Mouse (Mus musculus): ENCODE data around the gene Mpzl3.

Gene Mpzl3

DNA sequence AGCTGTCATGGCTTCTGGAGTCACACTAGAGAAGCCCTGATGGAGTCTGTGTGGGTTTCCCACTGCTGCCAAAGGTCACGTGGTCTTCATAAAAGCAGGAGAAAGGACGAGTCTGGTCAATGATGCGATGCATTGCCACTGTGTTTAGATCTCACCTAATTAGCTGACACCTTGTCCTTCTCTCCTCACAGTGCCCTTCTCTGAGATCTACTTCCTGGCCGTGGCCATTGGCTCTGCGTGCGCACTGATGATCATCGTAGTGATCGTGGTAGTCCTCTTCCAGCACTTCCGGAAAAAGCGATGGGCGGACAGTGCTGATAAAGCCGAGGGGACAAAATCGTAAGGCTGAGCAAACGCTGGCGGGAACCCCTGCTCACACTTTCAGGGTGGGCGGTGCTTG, 8.0 kb upstream of the Mpzl3 start:
- DNase-seq (ENCODE audit: low spot score) = no peak

DNA sequence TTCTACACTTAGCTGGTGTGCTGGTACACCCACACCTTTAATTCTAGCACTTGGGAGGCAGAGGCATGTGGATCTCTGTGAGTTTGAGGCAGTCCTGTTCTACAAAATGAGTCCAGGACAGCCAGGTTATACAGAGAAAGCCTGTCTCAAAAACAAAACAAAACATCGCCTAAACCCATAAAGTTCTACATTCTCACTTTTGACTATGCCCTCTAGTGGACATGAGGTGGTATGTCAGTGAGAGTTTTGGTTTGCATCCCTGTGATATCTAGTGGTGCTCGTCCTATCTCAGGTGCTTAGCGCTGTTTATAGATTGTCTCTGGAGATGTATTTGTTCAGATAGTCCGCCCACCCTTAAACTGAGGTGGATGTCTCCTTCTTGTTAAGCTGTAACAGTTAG, 6.5 kb upstream of the Mpzl3 start:
- DNase-seq (ENCODE audit: low spot score) = peak; percentile 9

DNA sequence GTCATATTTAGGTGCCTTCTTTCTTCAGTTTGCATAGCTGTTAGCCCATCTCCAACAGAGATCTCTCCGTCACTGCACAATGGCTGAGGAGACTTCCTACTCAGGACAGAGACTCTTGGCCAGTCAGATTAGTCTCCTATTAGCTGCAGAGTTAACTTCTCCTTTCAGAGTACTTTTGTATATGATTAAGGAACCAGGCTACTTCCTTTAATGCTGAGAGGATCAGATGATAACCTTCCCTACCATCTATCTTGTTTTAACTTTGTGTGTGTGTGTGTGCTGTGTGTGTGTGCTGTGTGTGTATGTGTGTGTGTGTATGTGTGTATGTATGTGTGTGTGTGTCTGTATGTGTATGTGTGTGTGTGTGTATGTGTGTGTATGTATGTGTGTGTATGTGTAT, 5.3 kb upstream of the Mpzl3 start:
- no peak for DNase-seq (ENCODE audit: low spot score)

DNA sequence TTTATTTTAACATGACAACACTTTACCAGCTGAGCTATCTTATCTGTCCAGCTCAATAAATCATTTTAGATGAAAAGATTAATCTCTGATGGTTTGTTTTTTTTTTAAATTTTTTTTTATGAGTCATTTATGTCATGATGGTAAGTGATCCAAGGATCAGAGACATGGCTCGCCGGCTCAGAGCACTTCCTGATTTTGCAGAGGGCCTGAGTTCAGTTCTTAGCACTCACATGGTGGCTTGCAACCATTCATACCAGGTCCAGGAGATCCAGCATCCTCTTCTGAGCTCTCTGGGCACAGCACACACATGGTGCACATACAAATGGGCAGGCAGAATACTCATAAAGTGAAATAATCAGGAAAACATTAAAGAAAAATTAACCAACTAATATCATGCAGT, 4.7 kb upstream of the Mpzl3 start:
- DNase-seq (ENCODE audit: low spot score) = no peak

DNA sequence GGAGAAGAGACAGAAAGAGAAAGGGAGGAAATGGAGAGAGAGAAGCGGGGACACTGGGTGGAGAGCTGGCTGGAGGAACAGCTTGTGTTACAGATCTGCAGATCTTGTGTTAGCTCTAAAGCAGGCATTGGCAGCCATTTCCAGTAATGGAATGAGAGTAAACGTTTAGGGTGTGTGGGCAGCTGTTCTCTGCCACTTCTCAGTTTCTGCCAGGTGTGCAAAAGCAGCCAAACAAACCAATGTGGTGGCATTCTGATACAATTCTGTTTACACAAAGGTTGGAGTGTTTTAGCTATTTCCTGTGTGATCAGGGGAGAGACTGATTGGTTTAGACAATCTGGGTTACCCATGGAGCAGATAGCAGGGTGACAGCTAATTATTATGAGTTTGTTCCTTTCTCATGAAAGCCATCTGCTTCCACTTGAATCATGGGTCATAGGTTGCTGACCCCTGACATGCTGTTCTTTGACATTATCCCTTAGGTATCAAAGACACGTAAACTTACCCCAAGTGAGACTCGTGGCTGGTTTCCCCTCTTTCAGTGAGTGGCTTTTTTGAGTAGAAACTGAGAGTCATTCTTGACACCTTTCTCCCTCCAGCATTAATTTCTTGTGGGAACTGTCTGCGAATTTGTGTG, 3.4 kb downstream of the Mpzl3 start:
- no peak for DNase-seq (ENCODE audit: low spot score)

DNA sequence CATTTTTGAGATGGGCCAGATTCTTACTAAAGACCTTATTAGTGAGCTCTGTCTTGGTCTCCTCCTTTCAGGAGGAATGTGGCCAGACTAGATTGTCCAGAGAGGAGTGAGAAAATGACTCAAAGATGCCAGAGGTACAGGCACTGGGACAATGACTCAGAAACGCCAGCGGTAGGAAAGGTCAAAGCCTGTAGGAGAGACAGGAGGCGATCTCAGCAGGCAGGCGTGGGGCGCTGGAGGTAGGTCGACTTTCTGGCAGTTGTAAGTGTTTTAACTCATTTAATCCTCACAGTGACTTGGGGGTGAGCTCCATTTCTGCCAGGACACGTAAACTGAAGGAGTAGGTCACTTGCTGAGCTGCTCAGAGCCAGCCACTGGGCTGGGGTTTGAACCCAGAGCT, 5.2 kb downstream of the Mpzl3 start:
- no peak for DNase-seq (ENCODE audit: low spot score)

DNA sequence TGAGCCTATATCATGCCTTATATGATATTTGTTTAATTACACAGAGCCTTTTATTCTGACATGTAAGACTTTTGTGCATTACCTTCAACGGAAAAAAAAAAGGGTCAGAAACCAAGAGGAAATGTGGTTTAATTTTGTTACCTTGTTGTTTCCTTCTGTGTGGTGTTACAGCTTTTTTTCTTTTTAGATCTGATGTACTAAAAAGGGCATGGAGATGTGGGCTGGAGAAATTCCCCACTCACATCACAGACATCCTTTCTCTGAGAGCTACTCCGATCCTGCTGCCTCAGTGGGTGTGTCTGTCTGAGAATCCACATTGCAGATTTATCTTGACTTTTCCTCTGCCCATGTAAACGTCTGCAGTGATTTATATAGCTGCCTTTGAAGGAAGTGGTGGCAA, 7.7 kb downstream of the Mpzl3 start:
- no peak for DNase-seq (ENCODE audit: low spot score)

DNA sequence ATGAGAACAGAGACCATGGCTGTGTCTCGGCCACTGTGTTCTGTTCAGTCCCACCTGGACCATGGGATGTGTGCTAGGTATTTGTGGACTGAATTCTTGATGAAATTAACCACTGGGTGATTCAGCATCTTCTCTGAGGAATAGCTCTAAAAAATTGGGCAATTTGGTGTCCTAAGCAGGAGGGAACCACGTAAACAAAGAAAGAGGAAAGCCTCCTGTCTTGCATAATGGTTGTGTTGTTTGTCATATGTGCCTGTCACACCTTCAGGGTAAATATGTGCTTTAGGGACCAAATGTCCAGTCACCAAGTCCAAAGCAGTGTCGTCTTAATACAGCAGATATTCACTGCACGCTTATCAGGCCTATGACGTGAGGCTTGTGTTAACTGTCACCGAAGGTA, 9.4 kb downstream of the Mpzl3 start:
- no peak for DNase-seq (ENCODE audit: low spot score)

DNA sequence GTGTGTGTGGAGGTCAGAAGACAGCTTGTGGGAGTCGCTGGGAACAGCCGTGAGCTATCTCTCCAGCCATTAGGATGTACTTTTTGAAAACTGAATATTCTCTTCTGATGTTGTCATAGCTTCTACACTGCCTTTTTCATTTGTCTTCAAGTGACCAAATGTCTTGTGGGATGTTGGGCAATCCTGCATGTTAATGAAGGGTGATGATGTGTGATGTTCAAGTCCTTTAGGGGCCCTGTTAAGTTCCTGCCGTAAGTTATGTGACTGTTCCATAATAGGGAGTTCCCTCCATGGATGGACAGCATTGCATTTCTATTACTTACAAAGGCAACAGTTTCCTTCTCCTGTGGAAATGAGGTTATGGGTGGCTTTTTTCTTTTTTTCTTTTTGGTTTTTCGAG, 11.7 kb downstream of the Mpzl3 start:
- DNase-seq (ENCODE audit: low spot score) = no peak

DNA sequence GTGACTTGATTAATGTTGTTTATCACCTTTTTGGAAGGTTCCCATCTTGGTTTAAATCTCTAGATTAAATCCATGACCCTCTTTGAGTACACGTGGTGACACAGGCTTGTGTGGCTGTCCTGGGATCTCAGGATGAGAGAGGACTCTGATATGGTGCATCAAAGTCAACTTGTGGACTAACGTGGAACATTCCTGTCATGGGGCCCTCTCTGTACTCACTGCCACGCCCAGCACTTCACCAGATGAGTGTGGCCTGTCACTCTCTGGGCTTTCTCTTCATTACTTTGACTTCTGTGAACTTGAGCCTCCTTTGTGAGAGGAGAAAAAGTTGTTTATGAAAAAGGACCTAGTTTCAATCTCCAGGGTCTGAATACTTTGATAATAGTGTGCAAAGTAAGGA, 16.8 kb downstream of the Mpzl3 start:
- DNase-seq (ENCODE audit: low spot score) = no peak

DNA sequence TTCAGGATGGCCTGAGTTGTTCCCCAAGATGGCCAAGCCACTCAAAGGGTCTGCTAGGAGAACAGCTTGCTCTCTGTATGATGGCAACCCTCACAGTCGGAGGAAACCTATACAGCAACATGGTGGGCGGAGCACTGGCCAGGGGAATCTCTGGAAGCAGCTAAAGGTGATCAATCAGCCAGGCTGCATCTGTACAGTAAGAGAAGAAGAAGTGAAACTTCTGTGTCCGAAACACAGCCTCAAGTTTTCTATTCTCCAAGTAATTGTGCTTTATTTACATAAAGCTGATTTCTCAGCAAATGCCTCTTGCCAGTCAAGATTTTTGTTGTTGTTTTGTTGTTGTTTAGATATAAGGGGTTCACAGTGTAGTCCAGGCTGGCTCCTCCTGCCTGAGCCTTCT, 22.9 kb downstream of the Mpzl3 start:
- DNase-seq (ENCODE audit: low spot score) = no peak

DNA sequence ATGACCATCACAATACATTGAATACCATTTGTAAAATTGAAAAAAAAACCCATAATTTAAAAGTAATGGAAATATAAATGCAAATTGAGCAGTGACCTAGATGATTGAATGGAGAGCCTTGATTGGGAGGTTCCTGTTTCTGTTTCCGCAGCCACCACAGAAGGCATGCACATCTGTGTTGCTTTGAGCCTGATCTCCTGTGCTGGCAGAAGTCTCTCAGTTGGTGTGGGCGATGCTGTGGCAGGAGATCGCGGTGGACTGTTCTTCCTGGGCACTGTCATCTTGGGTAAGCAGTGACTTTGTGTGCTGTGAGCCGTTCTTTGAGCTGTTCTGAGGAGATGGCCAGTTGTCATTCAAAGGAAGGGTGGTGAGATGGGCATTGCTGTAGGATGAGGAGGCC, 24.0 kb downstream of the Mpzl3 start, which contains the start of gene Jaml:
Jaml (plus strand) TSS at position 173 of the 400 bp plus-strand sequence.
- no peak for DNase-seq (ENCODE audit: low spot score)

DNA sequence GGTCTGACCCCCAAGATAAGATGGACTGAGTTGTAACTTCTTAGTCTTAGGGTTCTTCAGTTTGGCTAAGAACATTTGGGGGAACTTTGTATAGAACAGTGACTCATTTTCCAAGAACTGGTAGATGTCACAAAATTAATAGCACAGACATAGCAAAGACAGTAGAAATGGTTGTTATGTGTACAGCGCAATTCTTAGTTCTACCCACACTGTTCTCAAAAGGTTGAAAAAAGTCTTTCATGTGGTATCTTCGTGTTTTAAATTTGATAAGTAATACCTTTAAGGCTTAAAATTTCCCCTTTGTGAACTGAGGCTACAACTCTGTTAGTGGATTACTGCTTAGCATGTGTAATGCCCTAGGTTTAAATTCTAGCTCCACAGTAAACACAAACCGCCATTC, 28.1 kb downstream of the Mpzl3 start:
- DNase-seq (ENCODE audit: low spot score) = no peak

DNA sequence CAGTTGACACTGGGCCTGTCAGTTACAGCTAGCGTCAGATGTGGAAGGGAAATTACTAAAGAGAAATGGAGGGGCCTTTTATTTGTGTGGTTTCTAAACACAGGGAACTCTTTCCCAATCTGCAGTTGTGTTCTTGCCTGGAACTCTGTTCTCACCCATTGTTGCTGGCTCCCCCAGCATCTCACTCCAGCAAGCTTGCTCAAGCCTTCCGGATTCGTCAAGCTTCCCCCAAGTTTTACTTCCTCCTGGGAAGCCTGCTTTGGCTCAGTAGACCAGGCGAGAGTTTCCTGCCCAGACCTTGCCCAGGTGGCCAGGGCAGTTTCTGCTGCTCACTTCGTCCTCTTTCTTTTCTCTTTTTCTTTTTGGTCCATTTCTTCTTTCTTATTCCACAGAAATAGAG, 29.6 kb downstream of the Mpzl3 start:
- no peak for DNase-seq (ENCODE audit: low spot score)

DNA sequence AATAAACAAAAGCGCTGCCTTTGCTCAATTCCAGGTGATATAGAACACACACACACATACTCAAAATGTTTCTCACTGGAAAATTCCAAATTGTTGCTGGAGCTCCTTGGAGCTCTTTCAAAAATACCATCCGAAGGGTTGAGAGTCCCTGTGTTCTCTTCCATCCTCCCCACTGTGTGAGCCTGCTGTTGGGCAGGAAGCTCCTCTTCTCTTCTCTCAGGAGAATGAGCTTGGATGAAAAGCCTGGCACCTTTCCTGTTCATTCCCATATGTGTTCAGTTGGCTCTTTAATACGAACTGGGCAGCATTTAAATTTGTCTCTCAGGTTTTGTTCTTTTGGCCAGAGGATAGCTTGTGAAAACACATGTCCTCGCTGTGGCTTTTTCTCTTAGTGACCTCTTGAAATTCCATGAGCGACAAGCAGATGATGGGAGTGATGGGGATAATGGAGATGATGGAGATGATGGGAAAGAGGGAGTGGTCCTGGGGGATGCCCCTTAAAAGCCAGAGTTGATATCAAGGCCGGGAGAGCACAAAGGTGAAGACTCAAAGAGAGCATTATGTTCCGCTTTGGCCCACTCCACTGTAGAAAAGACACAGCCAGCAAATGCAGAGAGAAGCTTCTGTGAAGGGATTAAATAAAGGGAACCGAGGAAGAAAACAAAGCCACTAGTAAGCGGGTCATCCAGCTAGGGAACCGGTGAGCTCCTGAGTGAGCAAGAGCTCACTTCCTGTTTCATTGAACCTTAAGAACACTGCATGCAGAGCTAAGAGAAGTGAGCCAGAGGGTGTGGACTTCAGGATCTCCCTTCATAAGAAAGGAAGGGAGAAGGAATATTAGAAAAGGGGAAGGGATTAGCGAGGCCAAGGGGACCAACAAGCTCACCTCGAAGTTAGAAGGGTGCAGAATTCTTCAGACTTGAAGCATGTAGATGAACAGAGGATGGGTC, 31.0 kb downstream of the Mpzl3 start:
- no peak for DNase-seq (ENCODE audit: low spot score)

DNA sequence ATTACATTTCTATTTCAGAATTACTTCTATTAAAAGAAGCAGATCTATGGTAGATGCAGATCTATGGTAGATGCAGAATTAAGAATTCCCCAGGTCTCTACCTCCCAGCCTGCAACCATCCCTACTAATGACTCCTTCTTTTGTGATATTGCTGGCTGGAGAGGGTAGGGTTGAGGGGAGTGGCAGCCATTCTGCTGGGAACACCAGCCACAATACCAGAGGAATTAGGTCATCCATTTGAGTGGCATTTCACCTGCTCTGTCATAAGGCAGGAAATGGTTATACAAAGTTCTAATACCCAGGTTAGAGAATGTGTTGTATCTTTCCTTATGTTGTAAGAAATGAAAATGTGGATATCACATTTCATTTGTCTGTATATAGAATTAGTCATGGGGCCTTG, 33.1 kb downstream of the Mpzl3 start:
- no peak for DNase-seq (ENCODE audit: low spot score)

DNA sequence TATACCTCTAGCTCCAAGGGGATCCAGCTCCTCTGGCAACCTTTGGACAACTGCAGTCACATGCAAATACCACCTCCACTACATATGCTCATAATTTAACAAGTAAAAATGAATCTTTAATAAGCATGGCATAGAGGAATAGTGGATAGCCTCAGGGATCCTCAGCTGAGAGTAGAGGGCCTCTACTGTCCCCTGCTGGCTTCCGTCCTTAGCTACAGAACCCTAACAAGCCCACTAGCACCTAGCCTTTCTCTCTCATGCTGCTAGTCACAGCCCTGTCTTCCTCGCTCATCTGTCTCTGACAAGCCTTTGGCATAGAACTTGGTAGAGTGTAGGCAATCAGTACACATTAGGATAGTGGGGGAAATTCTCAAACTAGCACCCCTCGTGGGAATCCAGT, 35.8 kb downstream of the Mpzl3 start:
- no peak for DNase-seq (ENCODE audit: low spot score)

DNA sequence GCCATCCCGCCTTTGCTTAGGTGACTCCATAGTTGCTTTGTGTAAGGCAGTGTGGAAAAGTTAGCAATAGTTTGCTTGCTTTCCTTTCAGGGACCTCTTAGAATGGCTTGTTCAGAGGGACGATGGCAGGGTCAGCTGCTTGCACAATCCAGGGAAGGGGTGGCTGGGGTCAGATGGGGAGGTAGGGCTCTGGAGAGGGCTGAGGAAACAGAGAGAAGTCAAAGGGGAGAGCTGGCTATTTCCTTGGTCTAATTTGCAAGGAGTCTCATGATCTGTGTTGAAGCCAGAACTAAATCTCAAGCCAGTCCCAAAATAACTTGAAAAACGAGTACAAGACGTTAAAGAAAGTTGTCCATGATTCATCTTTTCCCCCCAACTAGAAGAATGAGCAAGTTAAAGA, 37.7 kb downstream of the Mpzl3 start:
- DNase-seq (ENCODE audit: low spot score) = no peak

DNA sequence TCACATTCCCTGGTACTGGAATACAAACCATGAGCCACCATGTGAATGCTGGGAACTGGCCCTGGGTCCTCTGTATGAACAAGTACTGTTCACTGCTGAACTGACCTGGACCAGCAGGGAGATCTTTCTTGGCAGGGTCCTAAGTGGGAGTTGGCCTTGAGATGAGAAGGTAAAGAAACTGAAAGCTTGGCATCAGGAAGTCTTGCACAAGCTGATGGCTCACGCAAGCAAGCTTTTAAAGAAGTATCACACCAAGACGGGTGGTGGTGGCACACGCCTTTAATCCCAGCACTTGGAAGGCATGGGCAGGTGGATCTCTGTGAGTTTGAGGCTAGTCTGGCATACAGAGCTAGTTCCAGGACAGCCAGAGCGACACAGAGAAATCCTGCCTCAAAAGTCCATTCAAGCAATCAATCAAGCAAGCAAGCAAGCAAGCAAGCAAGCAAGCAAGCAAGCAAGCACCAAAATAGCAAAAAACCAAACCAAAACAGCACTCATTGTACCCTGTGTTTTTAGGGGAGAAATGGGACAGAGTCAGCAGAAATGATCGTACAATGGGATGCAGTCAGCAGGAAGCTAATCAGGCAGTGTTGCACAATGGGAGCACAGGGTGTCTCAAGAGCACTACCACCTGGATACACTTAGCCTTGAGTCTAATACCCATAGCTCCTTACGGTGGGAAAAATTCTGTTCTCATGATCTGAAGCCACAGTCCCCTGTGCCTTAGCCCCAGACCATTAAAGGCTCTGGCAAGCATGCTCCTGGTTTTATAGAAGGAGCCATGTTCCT, 40.4 kb downstream of the Mpzl3 start:
- no peak for DNase-seq (ENCODE audit: low spot score)

DNA sequence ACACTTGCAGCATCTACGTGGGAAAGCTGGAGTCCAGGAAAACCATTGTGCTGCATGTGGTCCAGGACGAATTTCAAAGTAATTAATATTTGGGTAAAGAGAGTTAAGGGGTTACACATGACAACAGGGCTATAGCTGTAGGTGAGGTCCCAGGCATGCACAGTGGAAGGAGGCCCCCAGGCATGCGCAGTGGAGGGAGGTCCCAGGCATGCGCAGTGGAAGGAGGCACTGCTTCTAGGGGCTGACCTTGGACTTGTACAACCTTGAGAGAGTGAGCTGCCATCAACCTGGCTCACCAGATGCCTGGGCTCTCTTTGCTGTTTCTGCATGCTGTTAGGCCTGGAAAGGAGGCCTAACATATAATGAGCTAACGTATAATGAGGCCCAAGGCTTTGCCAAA, 42.9 kb downstream of the Mpzl3 start:
- DNase-seq (ENCODE audit: low spot score) = no peak

DNA sequence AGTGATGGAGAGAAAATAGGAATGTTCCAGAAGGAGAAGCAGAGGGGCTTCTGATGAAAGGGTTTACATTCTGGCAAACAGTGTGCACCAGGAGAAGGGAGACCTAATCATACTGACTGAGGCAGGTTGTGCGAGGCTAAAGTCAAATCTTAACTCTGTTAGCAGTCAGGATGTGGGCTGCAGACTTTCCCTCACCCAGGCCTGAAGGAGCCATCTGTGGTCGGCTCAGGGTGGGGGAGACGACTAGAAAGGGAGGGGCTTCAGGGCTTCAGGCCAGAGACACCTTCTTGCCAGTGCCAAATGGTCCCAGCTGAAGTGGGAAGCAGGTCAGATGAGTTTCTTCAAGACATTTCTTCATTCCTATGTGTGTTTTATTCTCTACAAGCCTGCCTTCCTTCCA, 43.4 kb downstream of the Mpzl3 start:
- DNase-seq (ENCODE audit: low spot score) = no peak

DNA sequence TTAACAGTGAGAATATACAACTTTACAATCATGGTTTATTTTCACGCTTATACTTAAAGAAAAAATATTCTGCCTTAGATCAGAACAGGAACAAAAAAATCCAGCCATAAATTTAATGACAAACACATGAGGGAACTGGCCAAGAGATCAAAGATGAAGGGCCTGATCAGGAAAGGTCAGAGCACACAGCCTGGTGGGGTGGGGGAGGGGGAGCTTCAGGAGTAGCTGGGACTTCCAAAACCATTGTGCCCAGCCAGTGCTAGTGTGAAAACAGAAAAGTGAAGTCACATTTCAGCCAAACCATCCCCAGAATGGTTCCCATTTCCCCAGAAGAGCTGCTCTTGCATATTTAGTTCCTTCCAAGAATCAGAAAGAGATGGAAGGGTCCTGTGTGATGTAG, 47.5 kb downstream of the Mpzl3 start:
- DNase-seq (ENCODE audit: low spot score) = no peak

All from left cerebral cortex, adult 11 months (tissue).